Mouse (Mus musculus) ES-Bruce4 (cell line): ENCODE data around the gene Traf3ip2.

ENCODE experiments used
- CTCF ChIP-seq: IDR thresholded peaks from one replicate; pipeline ENCODE4 v1.8.1; 2011; ENCODE audit warnings: low read depth, low read length
- EP300 ChIP-seq: IDR thresholded peaks from 2 replicates; pipeline ENCODE4 v1.6.1; 2011; ENCODE audit warnings: low read depth, low read length; ENCODE audit not compliant: insufficient read depth
- POLR2A ChIP-seq: IDR thresholded peaks from one replicate; pipeline ENCODE4 v1.8.1; 2011; ENCODE audit warnings: low read length; ENCODE audit not compliant: insufficient read depth

DNA sequence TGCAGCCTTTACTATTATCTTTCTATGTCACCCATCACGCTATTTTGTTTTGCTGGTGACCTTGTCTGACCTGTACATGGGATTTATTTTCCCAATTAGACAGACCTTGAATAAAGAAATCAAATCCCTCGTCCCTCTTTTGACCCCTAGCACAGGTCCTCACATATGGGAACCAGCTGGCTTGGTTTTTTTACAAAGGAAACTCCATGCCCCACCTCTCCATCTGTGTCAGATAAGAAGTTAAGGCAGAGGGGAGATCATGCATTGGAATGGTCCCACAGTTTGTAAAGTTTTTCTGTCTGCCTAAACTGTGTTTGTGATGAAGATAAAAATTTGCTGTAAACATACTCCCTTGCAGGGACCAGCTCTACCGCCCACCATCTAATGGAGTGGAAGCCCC is 26.1 kb downstream of the Traf3ip2 start:
- no peak for TF ChIP-seq CTCF
- TF ChIP-seq POLR2A, result no peak
- TF ChIP-seq EP300, result no peak
